Mouse (Mus musculus): ENCODE data around the gene Magi3. TPM values are rescaled to one million over a fixed set of nuclear protein-coding genes. Genes with fewer than 3 reads are reported as not detected.

Magi3 gene
- polyA plus RNA-seq, 1 experiment from 2014 or later = 6.1 TPM

DNA sequence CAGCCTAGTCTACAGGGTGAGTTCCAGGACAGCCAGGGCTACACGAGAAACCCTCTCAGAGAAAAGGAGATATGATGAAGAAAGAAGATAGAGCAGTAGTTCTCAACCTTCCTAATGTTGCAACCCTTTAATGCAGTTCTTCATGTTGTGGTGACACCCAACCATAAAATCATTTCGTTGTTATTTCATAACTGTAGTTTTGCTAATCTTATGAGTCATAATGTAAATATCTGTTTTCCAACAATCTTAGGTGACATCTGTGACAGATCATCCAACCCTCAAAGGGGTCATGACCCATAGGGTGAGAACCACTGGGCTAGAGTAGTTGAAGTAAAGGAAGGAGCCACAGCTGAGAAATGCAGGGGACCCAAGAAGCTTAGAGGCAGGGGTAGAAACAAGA is 35.9 kb downstream of the Magi3 start:
- H3K27me3 ChIP-seq = no peaks in the 10 kb centered on the region
- no peak for ATAC-seq (replicated peaks; ENCODE audit: low FRiP score)
- 86% methylated on average over 2 of the region's 2 CpGs for WGBS
- no peaks in the 10 kb centered on the region for H3K4me1 ChIP-seq
- no peak overlapping the region for H3K27ac ChIP-seq
- H3K4me3 ChIP-seq (replicated peaks) = no peak overlapping the region
- H3K9me3 ChIP-seq (replicated peaks) = no peaks in the 10 kb centered on the region
- no peak overlapping the region for H3K4me2 ChIP-seq
- H3K36me3 ChIP-seq = no peaks in the 10 kb centered on the region
- no peak overlapping the region for H3K9ac ChIP-seq

DNA sequence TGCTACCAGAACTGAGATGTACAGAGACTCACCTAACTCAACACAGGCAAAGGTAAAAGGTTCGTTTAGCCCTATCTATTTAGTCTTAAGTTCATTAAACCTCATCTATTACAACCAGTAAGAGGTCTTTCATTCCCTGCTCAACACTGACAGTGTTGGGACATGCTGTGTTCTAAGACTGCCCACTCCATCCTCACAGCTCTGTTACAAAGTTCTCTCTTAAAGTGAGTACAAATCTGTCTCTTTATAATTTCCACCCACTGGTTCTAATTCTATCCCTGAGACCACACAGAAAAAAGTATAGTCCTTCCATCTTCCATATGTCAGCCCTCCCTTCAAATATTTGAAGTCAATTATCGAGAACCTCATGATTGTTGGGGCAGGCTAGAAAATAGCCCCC is 36.5 kb downstream of the Magi3 start:
- no peaks in the 10 kb centered on the region for H3K27me3 ChIP-seq
- no peak overlapping the region for H3K9ac ChIP-seq
- H3K4me2 ChIP-seq = no peak overlapping the region
- no peak for ATAC-seq (replicated peaks; ENCODE audit: low FRiP score)
- no peaks in the 10 kb centered on the region for H3K4me1 ChIP-seq
- peaks cover 2% of the 10 kb centered on the region for H3K36me3 ChIP-seq
- 76% methylated on average over 2 of the region's 2 CpGs for WGBS
- no peak overlapping the region for H3K4me3 ChIP-seq (replicated peaks)
- H3K27ac ChIP-seq = no peak overlapping the region
- H3K9me3 ChIP-seq (replicated peaks) = no peaks in the 10 kb centered on the region

DNA sequence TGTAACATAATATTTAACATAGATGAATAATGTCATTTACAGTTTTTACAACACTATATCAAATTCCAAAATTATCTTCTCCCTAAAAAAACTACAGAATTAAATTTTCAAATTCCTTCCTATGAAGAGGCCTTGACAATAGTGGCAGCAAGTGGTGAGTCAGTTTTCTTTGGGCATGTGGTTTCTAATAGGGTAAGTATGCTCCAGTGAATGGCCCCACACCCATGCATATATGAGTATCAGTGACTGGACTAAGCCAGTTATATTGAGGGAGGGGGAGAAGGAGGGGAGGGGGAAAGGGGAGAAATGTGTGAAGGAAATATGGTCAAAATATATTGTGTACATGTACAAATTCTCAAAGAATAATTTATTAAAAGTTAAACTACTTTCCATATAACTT is 37.5 kb downstream of the Magi3 start:
- no peaks in the 10 kb centered on the region for H3K4me1 ChIP-seq

DNA sequence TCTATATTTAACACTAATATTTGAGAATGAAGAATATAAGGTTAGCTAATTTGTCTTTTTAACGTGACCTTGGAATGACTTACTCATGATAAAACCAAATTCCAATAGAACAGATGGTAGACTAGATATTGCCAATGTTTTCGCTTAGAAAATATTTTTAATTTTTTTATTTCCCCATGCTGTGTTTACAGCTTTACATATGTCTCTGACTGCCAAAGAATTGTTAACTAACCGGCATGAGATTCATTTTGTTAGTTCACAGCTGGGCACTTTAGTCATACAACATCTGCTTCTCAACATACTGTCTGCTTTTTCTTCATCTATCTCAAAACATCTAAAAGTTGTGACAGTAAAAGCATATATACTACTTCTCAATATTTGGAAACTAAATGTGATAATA is 58.8 kb downstream of the Magi3 start:
- ATAC-seq (replicated peaks; ENCODE audit: low FRiP score) = no peak
- 85% methylated on average over 3 of the region's 3 CpGs for WGBS

More for the DNA sequence above, 37.5 kb downstream of the Magi3 start:
- Histone ChIP-seq H3K27ac (no peak overlapping the region), H3K9me3 (replicated peaks) (no peaks in the 10 kb centered on the region), H3K36me3 (peaks cover 6% of the 10 kb centered on the region), H3K4me2 (no peak overlapping the region), H3K4me3 (replicated peaks) (no peak overlapping the region), H3K27me3 (no peaks in the 10 kb centered on the region), H3K9ac (no peak overlapping the region)
- ATAC-seq (replicated peaks; ENCODE audit: low FRiP score) = no peak

DNA sequence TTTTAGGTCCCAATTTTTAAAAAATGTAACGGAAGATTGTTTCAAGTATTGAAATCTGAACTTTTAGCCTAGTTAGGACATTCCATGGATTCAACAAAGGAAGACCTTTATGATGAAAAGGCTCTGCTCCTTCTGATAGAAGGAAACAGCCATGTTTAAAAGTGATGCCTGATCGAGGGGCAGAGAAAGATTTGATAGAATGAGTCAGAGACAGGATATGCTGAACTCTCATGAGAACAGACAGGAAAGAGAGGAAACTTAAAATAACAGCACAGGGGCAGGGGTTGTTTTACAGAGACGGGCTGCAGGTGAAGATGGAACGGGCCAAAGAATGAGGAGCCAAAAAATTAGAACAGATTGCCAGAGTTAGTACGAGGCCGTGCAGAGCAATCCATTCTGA is 59.6 kb downstream of the Magi3 start:
- no peak for ATAC-seq (replicated peaks; ENCODE audit: low FRiP score)
- WGBS = 83% methylated on average over 6 of the region's 6 CpGs
- no peak overlapping the region for H3K9ac ChIP-seq
- no peaks in the 10 kb centered on the region for H3K27me3 ChIP-seq
- no peaks in the 10 kb centered on the region for H3K9me3 ChIP-seq (replicated peaks)
- H3K4me1 ChIP-seq = no peaks in the 10 kb centered on the region
- H3K4me2 ChIP-seq = no peak overlapping the region
- no peak overlapping the region for H3K27ac ChIP-seq
- H3K36me3 ChIP-seq = no peaks in the 10 kb centered on the region
- no peak overlapping the region for H3K4me3 ChIP-seq (replicated peaks)

More for the DNA sequence above, 58.8 kb downstream of the Magi3 start:
- no peak overlapping the region for H3K4me2 ChIP-seq
- H3K9me3 ChIP-seq (replicated peaks) = no peaks in the 10 kb centered on the region
- no peaks in the 10 kb centered on the region for H3K4me1 ChIP-seq
- no peaks in the 10 kb centered on the region for H3K27me3 ChIP-seq
- no peak overlapping the region for H3K9ac ChIP-seq
- H3K4me3 ChIP-seq (replicated peaks) = no peak overlapping the region
- H3K27ac ChIP-seq = no peak overlapping the region
- H3K36me3 ChIP-seq = no peaks in the 10 kb centered on the region

DNA sequence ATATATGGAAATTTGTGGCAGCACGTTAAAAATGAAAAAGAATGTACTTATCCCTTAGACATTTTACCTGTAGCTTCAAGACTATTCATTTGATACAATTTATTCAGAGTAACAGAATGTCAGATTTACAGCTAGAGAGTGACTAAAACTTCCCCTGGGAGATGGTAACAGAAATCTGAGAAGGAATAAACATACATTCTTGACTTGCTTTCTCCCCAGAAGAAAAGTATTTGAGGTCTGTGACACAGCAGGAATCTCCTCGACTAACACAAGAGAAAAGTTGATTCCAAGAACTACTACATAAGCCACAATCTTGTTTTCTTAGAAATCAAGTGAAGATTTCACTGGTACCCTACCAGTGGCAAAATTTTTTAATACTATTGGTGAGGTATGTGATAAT is 70.0 kb downstream of the Magi3 start:
- H3K9me3 ChIP-seq (replicated peaks) = no peaks in the 10 kb centered on the region
- no peak overlapping the region for H3K4me2 ChIP-seq
- H3K36me3 ChIP-seq = no peaks in the 10 kb centered on the region
- H3K4me1 ChIP-seq = no peaks in the 10 kb centered on the region
- WGBS = 60% methylated on average over 2 of the region's 2 CpGs
- no peaks in the 10 kb centered on the region for H3K27me3 ChIP-seq
- no peak overlapping the region for H3K9ac ChIP-seq
- no peak overlapping the region for H3K4me3 ChIP-seq (replicated peaks)
- no peak for ATAC-seq (replicated peaks; ENCODE audit: low FRiP score)
- no peak overlapping the region for H3K27ac ChIP-seq

DNA sequence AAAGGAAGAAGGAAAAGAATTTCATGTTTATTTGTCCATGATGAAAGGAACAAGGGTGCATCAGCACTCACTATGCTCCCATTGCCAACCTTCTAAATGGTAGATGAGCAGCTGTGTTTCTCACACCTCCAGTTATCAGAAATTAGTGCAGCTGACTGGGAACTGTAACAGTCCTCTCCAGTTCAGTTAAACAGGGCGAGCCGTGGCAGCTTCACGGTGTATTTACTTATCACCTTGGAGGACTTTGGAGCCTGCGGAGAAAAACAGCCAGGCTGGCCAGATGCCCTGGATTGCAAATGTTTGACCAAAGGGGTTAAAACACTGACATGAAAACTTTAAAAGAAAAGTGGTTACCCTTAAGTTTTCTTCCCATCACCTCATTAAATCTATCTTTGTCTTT is 77.8 kb downstream of the Magi3 start:
- Histone ChIP-seq H3K4me2 (no peak overlapping the region), H3K9me3 (replicated peaks) (no peaks in the 10 kb centered on the region), H3K4me1 (no peaks in the 10 kb centered on the region), H3K9ac (no peak overlapping the region), H3K27me3 (no peaks in the 10 kb centered on the region), H3K4me3 (replicated peaks) (no peak overlapping the region), H3K36me3 (no peaks in the 10 kb centered on the region), H3K27ac (no peak overlapping the region)
- WGBS = 36% methylated on average over 4 of the region's 4 CpGs
- ATAC-seq (replicated peaks; ENCODE audit: low FRiP score) = no peak

DNA sequence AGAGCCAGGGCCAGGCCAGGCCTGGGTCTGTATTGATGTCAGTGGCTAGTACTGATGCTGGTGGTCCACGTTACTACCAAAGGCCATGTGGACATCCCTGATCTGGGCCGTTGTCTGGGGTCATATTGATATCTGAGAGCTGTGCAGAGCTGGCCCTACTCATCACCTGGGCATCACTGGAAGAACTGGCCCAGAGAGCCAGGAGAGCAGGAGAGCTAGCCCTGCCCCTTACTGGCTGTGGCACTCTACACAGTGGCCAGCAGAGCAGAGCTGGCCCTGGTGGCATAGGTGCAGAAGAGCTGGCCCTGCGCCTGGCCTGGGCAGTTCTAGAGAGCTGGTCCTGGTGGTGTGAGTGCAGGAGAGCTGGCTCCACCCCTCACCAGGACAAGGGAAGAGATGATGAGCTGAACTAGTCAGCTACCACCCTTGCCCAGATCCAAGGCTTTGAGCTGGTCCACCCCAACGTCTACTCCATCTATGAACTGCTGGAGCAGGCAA is 81.2 kb downstream of the Magi3 start:
- Histone ChIP-seq H3K27ac (no peak overlapping the region), H3K4me2 (no peak overlapping the region), H3K9ac (no peak overlapping the region), H3K27me3 (no peaks in the 10 kb centered on the region), H3K4me1 (no peaks in the 10 kb centered on the region), H3K4me3 (replicated peaks) (no peak overlapping the region), H3K36me3 (no peaks in the 10 kb centered on the region), H3K9me3 (replicated peaks) (no peaks in the 10 kb centered on the region)
- ATAC-seq (replicated peaks; ENCODE audit: low FRiP score) = no peak
- 87% methylated on average over 4 of the region's 4 CpGs for WGBS

DNA sequence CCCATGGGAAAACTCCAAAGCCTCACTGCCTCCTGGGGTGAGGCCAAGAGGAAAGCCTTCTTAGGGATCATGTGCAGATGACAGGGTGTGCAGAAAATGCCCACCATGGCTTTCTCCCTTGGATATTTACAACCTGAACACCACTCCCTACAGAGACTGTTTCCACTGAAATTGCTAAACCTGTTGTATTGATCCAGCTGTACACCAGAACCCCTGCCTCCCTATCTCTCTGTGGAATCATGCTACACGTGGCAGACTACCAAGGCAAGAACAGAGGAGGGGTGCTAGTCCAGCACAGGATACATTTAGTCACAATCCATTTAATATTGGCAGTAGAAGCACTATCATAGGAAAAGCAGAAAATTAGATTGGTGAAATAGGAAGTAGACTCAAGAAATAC is 94.5 kb downstream of the Magi3 start:
- H3K9me3 ChIP-seq (replicated peaks) = no peaks in the 10 kb centered on the region
- ATAC-seq (replicated peaks; ENCODE audit: low FRiP score) = no peak
- H3K9ac ChIP-seq = no peak overlapping the region
- H3K4me3 ChIP-seq (replicated peaks) = no peak overlapping the region
- H3K4me1 ChIP-seq = 0 out of 2 replicates have a peak, but pooled peaks cover 5% of the 10 kb centered on the region
- WGBS = 66% methylated on average over 1 of the region's 1 CpGs
- H3K36me3 ChIP-seq = no peaks in the 10 kb centered on the region
- H3K4me2 ChIP-seq = no peak overlapping the region
- H3K27ac ChIP-seq = no peak overlapping the region
- H3K27me3 ChIP-seq = no peaks in the 10 kb centered on the region

DNA sequence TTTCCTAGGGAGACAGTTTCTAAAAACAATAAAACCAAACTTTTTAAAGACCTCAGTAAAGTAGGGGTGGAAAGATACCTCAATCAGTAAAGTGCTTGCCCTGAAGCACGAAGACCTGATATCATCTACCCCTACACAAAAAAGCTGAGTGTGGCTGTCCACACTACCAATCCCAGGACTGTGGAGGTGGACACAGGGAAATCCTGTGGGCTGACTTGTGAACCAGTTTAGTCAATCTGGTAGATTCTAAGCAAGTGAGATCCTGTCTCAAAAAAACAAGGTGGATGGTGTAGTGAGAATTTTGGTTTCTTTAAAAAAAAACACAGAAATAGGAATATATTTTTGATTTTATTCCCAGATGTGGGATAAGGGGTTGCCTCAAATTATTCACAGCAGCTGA is 96.3 kb downstream of the Magi3 start:
- Histone ChIP-seq H3K27ac (no peak overlapping the region), H3K4me3 (replicated peaks) (no peak overlapping the region), H3K9ac (no peak overlapping the region), H3K36me3 (no peaks in the 10 kb centered on the region), H3K4me1 (0 out of 2 replicates have a peak, but pooled peaks cover 5% of the 10 kb centered on the region), H3K4me2 (no peak overlapping the region), H3K27me3 (no peaks in the 10 kb centered on the region), H3K9me3 (replicated peaks) (no peaks in the 10 kb centered on the region)
- WGBS = 85% methylated on average over 1 of the region's 1 CpGs
- ATAC-seq (replicated peaks; ENCODE audit: low FRiP score) = no peak

DNA sequence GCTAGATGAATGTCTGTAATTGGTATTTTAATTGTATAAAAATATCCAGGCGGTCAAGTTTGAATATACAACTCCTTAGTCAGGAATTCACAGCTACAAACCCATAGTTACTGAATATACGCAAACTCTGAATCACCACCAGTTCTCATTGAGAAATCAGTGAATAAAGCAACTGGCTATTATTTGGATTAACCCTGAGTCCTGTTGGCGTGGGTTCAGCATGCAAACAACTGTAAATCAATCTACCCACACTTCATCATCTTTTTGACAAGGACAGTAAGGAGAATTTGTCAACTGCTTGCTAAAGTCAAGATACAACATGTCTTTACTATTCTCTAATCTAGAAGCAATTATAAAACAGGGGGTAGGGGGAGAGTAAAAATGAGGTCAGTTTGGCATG is 110.7 kb downstream of the Magi3 start:
- 69% methylated on average over 3 of the region's 3 CpGs for WGBS
- ATAC-seq (replicated peaks; ENCODE audit: low FRiP score) = no peak
- no peak overlapping the region for H3K27ac ChIP-seq
- no peak overlapping the region for H3K4me2 ChIP-seq
- no peaks in the 10 kb centered on the region for H3K36me3 ChIP-seq
- H3K9me3 ChIP-seq (replicated peaks) = no peaks in the 10 kb centered on the region
- H3K4me1 ChIP-seq = no peaks in the 10 kb centered on the region
- no peak overlapping the region for H3K9ac ChIP-seq
- H3K4me3 ChIP-seq (replicated peaks) = no peak overlapping the region
- H3K27me3 ChIP-seq = no peaks in the 10 kb centered on the region

DNA sequence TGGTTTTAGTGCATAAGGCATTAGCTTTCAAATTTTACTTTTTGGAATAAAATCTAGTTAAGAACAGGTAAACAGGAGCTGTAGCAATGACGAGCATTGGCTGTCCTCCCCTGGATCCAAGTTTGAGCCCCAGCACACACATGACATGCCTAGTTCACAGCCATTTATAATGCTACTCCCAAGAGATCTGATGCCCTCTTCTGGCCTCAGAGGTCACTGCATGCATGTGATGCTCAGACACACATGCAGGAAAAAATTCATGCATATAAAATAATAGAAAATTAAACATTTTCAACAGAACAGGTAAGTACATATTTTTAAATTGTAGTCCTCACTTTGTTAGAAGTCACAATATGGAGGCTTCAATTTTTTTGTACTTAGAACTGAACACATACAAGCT is 115.2 kb downstream of the Magi3 start:
- H3K4me2 ChIP-seq = no peak overlapping the region
- 67% methylated on average over 1 of the region's 1 CpGs for WGBS
- no peak for ATAC-seq (replicated peaks; ENCODE audit: low FRiP score)

DNA sequence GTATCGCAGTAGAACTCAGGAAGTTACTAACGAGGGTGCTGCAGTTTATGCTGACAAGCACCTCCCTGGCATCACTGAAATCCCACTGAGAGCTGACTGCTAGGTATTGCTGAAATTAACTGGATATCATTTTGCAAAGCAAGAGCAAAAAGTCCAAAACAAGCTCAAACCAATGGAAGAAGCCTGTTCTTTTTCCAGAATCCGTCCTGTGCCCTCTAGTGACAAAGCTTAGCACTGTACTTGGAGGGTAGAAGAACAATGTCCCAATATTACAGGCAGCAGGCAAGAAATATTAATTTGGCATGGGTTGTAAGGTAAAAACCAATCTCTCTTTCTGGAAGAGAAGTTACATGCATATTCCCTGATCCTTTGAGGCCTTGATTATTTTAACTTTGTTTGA is 118.5 kb downstream of the Magi3 start:
- Histone ChIP-seq H3K4me3 (replicated peaks) (no peak overlapping the region), H3K27me3 (no peaks in the 10 kb centered on the region), H3K9me3 (replicated peaks) (no peaks in the 10 kb centered on the region), H3K36me3 (no peaks in the 10 kb centered on the region), H3K4me1 (no peaks in the 10 kb centered on the region), H3K27ac (no peak overlapping the region), H3K9ac (no peak overlapping the region), H3K4me2 (no peak overlapping the region)
- WGBS = 78% methylated on average over 3 of the region's 3 CpGs
- no peak for ATAC-seq (replicated peaks; ENCODE audit: low FRiP score)

More for the DNA sequence above, 115.2 kb downstream of the Magi3 start:
- no peaks in the 10 kb centered on the region for H3K36me3 ChIP-seq
- no peak overlapping the region for H3K4me3 ChIP-seq (replicated peaks)
- no peaks in the 10 kb centered on the region for H3K9me3 ChIP-seq (replicated peaks)
- no peaks in the 10 kb centered on the region for H3K4me1 ChIP-seq
- no peaks in the 10 kb centered on the region for H3K27me3 ChIP-seq
- H3K9ac ChIP-seq = no peak overlapping the region
- no peak overlapping the region for H3K27ac ChIP-seq
